Mouse (Mus musculus) lung, adult 2 months (tissue): ENCODE data around the gene Gps1. TPM values are rescaled to one million over a fixed set of nuclear protein-coding genes. Genes with fewer than 3 reads are reported as not detected.

Experiments
- DNase-seq: peaks from one replicate; pipeline ENCODE4 v3.0.0; 2022
- H3K4me1 ChIP-seq: fragments of 200-500 bp; 2 replicates; pipeline ENCODE4 v1.6.1; 2011; ENCODE audit warnings: low read length; ENCODE audit not compliant: control insufficient read depth, insufficient read depth
- H3K4me3 ChIP-seq: fragments of 200-500 bp; replicated peaks from 2 replicates; pipeline ENCODE3; 2011; ENCODE audit warnings: low read depth, mild to moderate bottlenecking, control low read depth, low read length; ENCODE audit errors: extremely low read depth
- CTCF ChIP-seq: fragments of 200-500 bp; IDR thresholded peaks from 2 replicates; pipeline ENCODE4 v1.5.1; 2011; ENCODE audit warnings: mild to moderate bottlenecking, low read length, control low read depth; ENCODE audit not compliant: insufficient read depth
- POLR2A ChIP-seq: fragments of 200-500 bp; IDR thresholded peaks from 2 replicates; pipeline ENCODE4 v1.6.1; 2011; ENCODE audit warnings: low read depth, mild to moderate bottlenecking, control low read depth, low read length, borderline replicate concordance; ENCODE audit errors: extremely low read depth
- WGBS: fragments of 180-500 bp; shearing (Covaris S2); methylation state at CpG from one replicate; pipeline ENCODE4 v1.1.7; 2018; 5-methylcytosine and 5-hydroxymethylcytosine counted together
- polyA plus RNA-seq: library from polyadenylated mRNA; depleted of rRNA; stranded (reverse); fragments of >200 nt; gene quantifications from 2 replicates; pipeline ENCODE4 v1.2.3, GENCODE M21; 2012

Gps1 gene
- polyA plus RNA-seq, 1 experiment = 141 TPM

GRCm38 (mm10) chr11:120822831-120823550, 38.9 kb downstream of the Gps1 start:
- Histone ChIP-seq H3K4me1 (peaks cover 3% of the 10 kb centered on the region; the same call in 1 of the 2 replicates), H3K4me3 (peak overlapping the region; percentile 70)
- TF ChIP-seq POLR2A = peak; percentile 38; the same call in 1 of the 2 replicates
- no peak for TF ChIP-seq CTCF
- DNase-seq = peak; percentile 34
- 7% methylated on average over 14 of the region's 14 CpGs for WGBS

GRCm38 (mm10) chr11:120823551-120823947, 39.5 kb downstream of the Gps1 start:
- peak overlapping the region; percentile 70 for H3K4me3 ChIP-seq
- 1% methylated on average over 40 of the region's 40 CpGs for WGBS
- H3K4me1 ChIP-seq = peaks cover 3% of the 10 kb centered on the region; the same call in 1 of the 2 replicates
- no peak for DNase-seq
- TF ChIP-seq CTCF (no peak), POLR2A (no peak)

GRCm38 (mm10) chr11:120823956-120824786, 40.1 kb downstream of the Gps1 start, which contains the start of gene Fasn:
Fasn (minus strand) TSS chr11:120824547.
- H3K4me3 ChIP-seq = peak within 1 kb of the TSS; percentile 97
- peaks cover 3% of the 10 kb centered on the region; the same call in 1 of the 2 replicates for H3K4me1 ChIP-seq
- WGBS = under 1% methylated on average over 108 of the region's 109 CpGs
- peak; percentile 92 for DNase-seq
- TF ChIP-seq CTCF (no peak), POLR2A (peak; percentile 99)

GRCm38 (mm10) chr11:120824787-120825288, 40.8 kb downstream of the Gps1 start:
- WGBS = under 1% methylated on average over 21 of the region's 21 CpGs
- Histone ChIP-seq H3K4me1 (peaks cover 3% of the 10 kb centered on the region; the same call in 1 of the 2 replicates), H3K4me3 (peak overlapping the region; percentile 97)
- TF ChIP-seq CTCF (no peak), POLR2A (no peak)
- DNase-seq = no peak

- Histone ChIP-seq H3K4me1 (peaks cover 3% of the 10 kb centered on the region; the same call in 1 of the 2 replicates), H3K4me3 (no peak overlapping the region)
- 50% methylated on average over 4 of the region's 4 CpGs for WGBS
- TF ChIP-seq POLR2A (no peak), CTCF (no peak)
- DNase-seq = no peak
Measured at GRCm38 (mm10) chr11:120825289-120825863, 41.3 kb downstream of the Gps1 start.

- Histone ChIP-seq H3K4me3 (no peak overlapping the region), H3K4me1 (peaks cover 3% of the 10 kb centered on the region; the same call in 1 of the 2 replicates)
- TF ChIP-seq POLR2A (no peak), CTCF (no peak)
- DNase-seq = no peak
- 88% methylated on average over 8 of the region's 8 CpGs for WGBS
Measured at GRCm38 (mm10) chr11:120826016-120826953, 42.2 kb downstream of the Gps1 start.

- 64% methylated on average over 4 of the region's 4 CpGs for WGBS
- Histone ChIP-seq H3K4me1 (peaks cover 3% of the 10 kb centered on the region; the same call in 1 of the 2 replicates), H3K4me3 (no peak overlapping the region)
- TF ChIP-seq CTCF (no peak), POLR2A (no peak)
- DNase-seq = no peak
Measured at GRCm38 (mm10) chr11:120828416-120828815, 44.3 kb downstream of the Gps1 start.

- TF ChIP-seq POLR2A (no peak), CTCF (no peak)
- WGBS = 88% methylated on average over 10 of the region's 10 CpGs
- DNase-seq = no peak
- Histone ChIP-seq H3K4me1 (peaks cover 1% of the 10 kb centered on the region; the same call in 1 of the 2 replicates), H3K4me3 (no peak overlapping the region)
Measured at GRCm38 (mm10) chr11:120829757-120830532, 45.9 kb downstream of the Gps1 start.
